Mouse (Mus musculus): ENCODE data around the gene Galnt10.

Galnt10 gene

GRCm38 (mm10) chr11:57828955-57829870 lies 184.0 kb downstream of the Galnt10 start:
- DNase-seq (ENCODE audit: low spot score): no peak

DNA sequence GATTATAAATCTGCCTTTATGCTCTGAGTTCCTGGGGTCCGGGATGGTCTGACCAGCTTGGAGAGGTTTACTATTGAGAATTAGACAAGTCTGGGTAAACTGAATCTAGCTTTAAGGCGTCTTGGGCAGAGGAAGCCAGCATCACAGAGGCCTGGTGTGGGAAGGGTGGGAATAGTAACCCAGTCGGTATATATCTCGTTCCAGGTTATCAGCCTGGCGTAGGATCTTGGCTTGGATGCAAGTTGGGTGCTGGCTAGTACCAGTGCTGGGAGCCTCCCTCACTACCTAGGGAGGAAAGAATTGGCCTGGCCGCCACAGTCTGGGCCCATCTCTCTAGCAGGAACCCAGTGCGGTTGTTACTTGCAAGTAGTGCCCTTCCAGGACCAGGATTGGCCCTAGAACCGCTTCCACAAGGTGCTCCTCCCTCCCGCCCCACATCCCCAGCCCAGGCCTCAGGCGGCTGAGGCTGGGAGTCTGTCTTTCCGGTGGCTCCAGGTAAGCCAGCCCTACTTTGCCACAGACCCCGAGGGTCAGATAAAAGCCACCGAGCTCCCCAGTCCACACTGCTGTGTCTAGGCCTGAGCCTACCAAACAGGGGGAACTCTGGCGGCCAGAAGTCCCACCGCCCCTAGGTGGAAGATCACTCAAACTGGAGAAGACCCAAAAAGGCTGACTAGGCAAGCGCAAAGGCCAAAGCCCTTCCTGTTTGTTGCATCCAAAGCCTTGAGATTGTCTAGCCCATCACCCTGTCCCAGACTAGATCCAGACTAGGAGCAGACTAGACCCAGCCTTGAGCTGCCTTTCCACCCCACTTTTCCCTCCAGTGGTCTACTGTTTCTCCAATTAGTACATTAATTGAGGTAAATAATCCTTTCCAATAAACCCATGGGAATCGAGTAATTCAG lies 184.9 kb downstream of the Galnt10 start:
- no peak for DNase-seq (ENCODE audit: low spot score)

GRCm38 (mm10) chr11:57831281-57831781 lies 186.1 kb downstream of the Galnt10 start:
- no peak for DNase-seq (ENCODE audit: low spot score)

DNA sequence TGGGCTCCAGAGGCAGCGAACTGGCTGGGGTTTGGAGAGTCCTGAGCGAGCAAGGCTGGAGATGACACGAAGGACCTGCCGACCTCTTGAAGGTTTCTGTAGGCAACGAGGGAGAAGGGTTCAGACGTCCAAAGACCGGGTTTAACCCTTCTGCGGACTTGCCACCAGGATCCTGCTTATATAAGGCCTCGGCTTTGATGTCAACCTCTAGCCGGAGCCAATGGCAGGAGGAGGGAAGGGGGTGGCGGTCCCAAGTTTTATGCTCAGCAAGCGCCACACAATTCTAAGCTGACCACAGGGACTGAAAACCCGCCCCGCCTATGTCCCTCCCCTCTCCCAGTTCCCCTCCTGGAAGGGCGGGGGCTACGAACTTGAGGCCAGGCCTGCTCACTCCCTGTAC lies 186.6 kb downstream of the Galnt10 start:
- no peak for DNase-seq (ENCODE audit: low spot score)

- DNase-seq (ENCODE audit: low spot score): no peak
Measured at GRCm38 (mm10) chr11:57832552-57833201, 187.4 kb downstream of the Galnt10 start, which contains the start of gene Hand1. Hand1 (minus strand) TSS chr11:57832818.

DNA sequence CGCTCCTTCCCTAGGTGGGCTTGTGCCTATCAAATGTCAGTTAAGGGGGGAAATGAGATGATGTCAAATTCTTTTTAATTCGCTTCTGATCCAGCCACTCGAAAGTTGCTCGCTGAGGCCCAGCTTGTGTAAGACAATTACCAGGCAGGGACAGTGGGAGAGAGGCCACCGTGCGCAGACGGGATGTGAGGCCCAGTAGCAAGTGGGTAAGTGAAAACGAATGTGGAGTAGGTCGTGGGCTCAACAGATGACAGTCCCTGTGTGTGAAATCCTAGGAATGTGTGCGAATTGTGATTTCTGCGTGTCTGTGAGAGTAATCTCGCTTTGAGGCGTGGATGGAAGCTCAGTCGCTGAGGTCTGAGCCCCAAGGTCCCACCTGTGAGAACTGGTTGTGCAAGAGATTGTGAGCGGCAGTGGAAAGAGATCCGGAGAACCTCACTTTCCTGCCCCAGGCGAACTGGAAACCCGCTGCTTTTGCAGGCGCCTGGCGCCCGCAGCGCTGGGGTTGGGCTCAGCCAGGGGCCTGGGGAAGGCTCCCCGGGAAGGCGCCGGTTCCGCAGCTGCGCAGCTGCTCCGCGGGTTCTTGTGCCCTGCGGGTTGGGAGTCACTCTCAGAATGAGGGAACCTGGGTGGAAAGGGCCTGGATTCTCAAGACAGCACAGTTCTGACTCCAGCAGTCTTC lies 188.2 kb downstream of the Galnt10 start:
- no peak for DNase-seq (ENCODE audit: low spot score)

DNA sequence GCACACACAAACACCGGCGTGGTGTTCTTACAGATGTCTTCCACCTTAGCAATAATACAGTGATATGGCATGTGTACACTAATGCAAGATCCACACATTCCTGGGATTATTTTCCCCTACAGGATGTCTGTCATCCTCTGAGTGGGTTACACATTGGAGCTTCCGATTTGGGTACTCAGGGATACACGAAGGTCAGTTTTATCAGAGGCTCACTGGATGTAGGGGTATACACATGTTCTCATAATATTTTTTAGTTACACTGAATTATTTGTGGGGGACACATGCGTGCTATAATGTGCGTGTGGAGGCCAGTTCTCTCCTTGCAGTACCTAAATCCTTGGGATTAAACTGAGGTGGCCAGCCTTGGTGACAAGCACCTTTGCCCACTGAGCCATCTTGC lies 188.8 kb downstream of the Galnt10 start:
- no peak for DNase-seq (ENCODE audit: low spot score)

GRCm38 (mm10) chr11:57835331-57835730 lies 190.1 kb downstream of the Galnt10 start:
- no peak for DNase-seq (ENCODE audit: low spot score)

GRCm38 (mm10) chr11:57835931-57836330 lies 190.7 kb downstream of the Galnt10 start:
- no peak for DNase-seq (ENCODE audit: low spot score)

- DNase-seq (ENCODE audit: low spot score): no peak
Measured at GRCm38 (mm10) chr11:57836401-57836800, 191.2 kb downstream of the Galnt10 start.
